Mouse (Mus musculus) lung, embryonic 16.5 days (tissue): ENCODE results near the gene Dock8. TPM values are rescaled to one million over a fixed set of nuclear protein-coding genes. Genes with fewer than 3 reads are reported as not detected.

Source experiments
- ATAC-seq: fragments of 200-750 bp; cut with Nextera tagmentation; 2 replicates; pipeline ENCODE4 v1.8.0; 2017; ENCODE audit warnings: low read depth, mild to moderate bottlenecking, moderate library complexity
- H3K27ac ChIP-seq: fragments of 300-500 bp; sonication (generic); 2 replicates; pipeline ENCODE4 v1.5.1; 2014; ENCODE audit warnings: mild to moderate bottlenecking, control low read depth, low read length
- H3K27me3 ChIP-seq: fragments of 300-500 bp; sonication (generic); 2 replicates; pipeline ENCODE4 v1.6.1; 2014; ENCODE audit warnings: low read depth, low read length, mixed read lengths; ENCODE audit not compliant: control insufficient read depth, insufficient read depth
- H3K36me3 ChIP-seq: fragments of 300-500 bp; sonication (generic); 2 replicates; pipeline ENCODE4 v1.6.1; 2014; ENCODE audit warnings: low read length; ENCODE audit not compliant: control insufficient read depth, insufficient read depth
- H3K4me1 ChIP-seq: fragments of 300-500 bp; sonication (generic); replicated peaks from 2 replicates; pipeline ENCODE4 v1.6.1; 2014; ENCODE audit warnings: low read length, mixed read lengths; ENCODE audit not compliant: control insufficient read depth, insufficient read depth
- H3K4me2 ChIP-seq: fragments of 300-500 bp; sonication (generic); 2 replicates; pipeline ENCODE4 v1.6.1; 2014; ENCODE audit warnings: low read depth, low read length, control low read depth
- H3K4me3 ChIP-seq: fragments of 300-500 bp; sonication (generic); 2 replicates; pipeline ENCODE4 v1.5.1; 2014; ENCODE audit warnings: mild to moderate bottlenecking, low read length, control low read depth
- H3K9ac ChIP-seq: fragments of 300-500 bp; sonication (generic); 2 replicates; pipeline ENCODE4 v1.6.1; 2014; ENCODE audit warnings: low read length, control low read depth
- H3K9me3 ChIP-seq: fragments of 300-500 bp; sonication (generic); 2 replicates; pipeline ENCODE4 v1.6.1; 2016; ENCODE audit warnings: low read length; ENCODE audit not compliant: control insufficient read depth
- WGBS: fragments of 180-500 bp; shearing (Covaris S2); extraction: QIAGEN DNeasy Blood & Tissue Kit; methylation state at CpG from one replicate; pipeline ENCODE4 v1.1.7; 2014; 5-methylcytosine and 5-hydroxymethylcytosine counted together
- polyA plus RNA-seq: library from polyadenylated mRNA; unstranded; fragments of >200 nt; fragmentation: Nextera tagmentation; extraction: Ambion mirVana; gene quantifications from 2 replicates; pipeline ENCODE4 v1.2.1, GENCODE M21; 2015

The Dock8 gene
- polyA plus RNA-seq, 1 experiment from 2014 or later, result 3.9 TPM

- Histone ChIP-seq H3K4me1 (no peaks in the 10 kb centered on the region), H3K4me3 (no peak overlapping the region), H3K9me3 (no peaks in the 10 kb centered on the region), H3K9ac (no peak overlapping the region), H3K36me3 (no peaks in the 10 kb centered on the region), H3K27ac (no peak overlapping the region), H3K27me3 (no peaks in the 10 kb centered on the region), H3K4me2 (no peak overlapping the region)
- ATAC-seq, result no peak
- WGBS, result 44% methylated on average over 17 of the region's 17 CpGs
Observed at GRCm38 (mm10) chr19:25144110-25145028, 145.0 kb downstream of the Dock8 start.

GRCm38 (mm10) chr19:25145116-25145515, 145.8 kb downstream of the Dock8 start:
- H3K9ac ChIP-seq, result no peak overlapping the region
- WGBS, result 74% methylated on average over 5 of the region's 5 CpGs
- ATAC-seq, result no peak
- no peak overlapping the region for H3K27ac ChIP-seq
- no peaks in the 10 kb centered on the region for H3K9me3 ChIP-seq
- no peaks in the 10 kb centered on the region for H3K27me3 ChIP-seq
- no peak overlapping the region for H3K4me3 ChIP-seq
- H3K4me1 ChIP-seq, result no peaks in the 10 kb centered on the region
- no peak overlapping the region for H3K4me2 ChIP-seq
- H3K36me3 ChIP-seq, result no peaks in the 10 kb centered on the region

- H3K36me3 ChIP-seq, result no peaks in the 10 kb centered on the region
- ATAC-seq, result no peak
- no peak overlapping the region for H3K4me3 ChIP-seq
- no peaks in the 10 kb centered on the region for H3K4me1 ChIP-seq
- H3K27me3 ChIP-seq, result no peaks in the 10 kb centered on the region
- no peak overlapping the region for H3K9ac ChIP-seq
- WGBS, result 65% methylated on average over 4 of the region's 4 CpGs
- no peaks in the 10 kb centered on the region for H3K9me3 ChIP-seq
- H3K4me2 ChIP-seq, result no peak overlapping the region
- H3K27ac ChIP-seq, result no peak overlapping the region
Observed at GRCm38 (mm10) chr19:25146122-25146521, 146.8 kb downstream of the Dock8 start.

DNA sequence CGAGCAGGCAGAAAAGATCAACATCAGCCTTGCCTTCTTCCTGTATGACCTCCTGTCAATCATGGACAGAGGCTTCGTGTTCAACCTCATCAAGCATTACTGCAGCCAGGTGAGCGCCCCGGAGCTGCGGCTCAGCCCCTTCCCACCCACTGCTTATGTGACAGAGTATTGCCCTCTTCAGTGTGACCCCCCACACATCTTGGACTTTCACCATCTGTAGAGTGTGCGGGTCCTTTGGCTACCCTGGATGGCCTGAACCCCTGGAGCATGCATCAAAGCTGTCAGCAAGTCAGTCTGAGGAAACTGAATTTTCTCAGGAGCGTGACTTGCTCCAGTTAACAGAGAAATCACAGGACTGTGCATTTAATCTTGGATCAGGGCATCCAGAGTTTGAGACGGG, 150.5 kb downstream of the Dock8 start:
- no peaks in the 10 kb centered on the region for H3K27me3 ChIP-seq
- no peak overlapping the region for H3K9ac ChIP-seq
- no peaks in the 10 kb centered on the region for H3K9me3 ChIP-seq
- WGBS, result 49% methylated on average over 8 of the region's 8 CpGs
- no peaks in the 10 kb centered on the region for H3K36me3 ChIP-seq
- no peak overlapping the region for H3K4me2 ChIP-seq
- no peak for ATAC-seq
- no peak overlapping the region for H3K4me3 ChIP-seq
- H3K27ac ChIP-seq, result no peak overlapping the region
- H3K4me1 ChIP-seq, result no peaks in the 10 kb centered on the region

DNA sequence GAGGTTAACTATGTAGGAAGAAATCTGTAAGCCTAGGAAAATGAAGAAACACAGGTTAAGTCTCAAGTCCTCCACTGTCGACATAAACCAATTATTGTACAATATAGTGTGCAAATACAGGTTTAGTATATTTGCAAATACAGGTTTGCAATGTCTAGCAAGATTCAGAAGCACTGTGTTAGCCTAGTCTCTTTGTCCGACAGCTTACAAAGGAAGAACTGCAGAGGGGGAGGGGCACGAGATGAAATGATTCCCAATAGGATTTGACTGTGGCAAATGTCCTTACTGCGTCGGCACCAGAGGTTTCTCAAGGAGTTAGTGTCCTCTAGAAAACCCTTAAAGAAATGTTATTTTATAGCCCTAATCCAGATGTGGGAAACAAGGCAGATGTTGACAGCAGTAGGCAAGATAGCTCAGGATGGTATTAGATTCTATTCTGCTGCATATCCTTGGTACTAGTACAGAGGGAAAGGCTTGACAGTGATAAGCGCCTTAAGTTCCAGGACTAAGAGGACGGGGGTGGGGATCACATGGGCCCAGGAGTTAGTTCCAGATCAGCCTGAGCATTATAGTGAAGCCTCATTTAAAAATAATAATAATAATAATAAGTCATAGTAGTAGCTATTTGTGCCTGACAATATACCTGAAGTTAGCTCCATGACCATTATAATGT, 155.3 kb downstream of the Dock8 start:
- no peak overlapping the region for H3K4me3 ChIP-seq
- no peaks in the 10 kb centered on the region for H3K9me3 ChIP-seq
- H3K9ac ChIP-seq, result no peak overlapping the region
- 78% methylated on average over 7 of the region's 7 CpGs for WGBS
- H3K27me3 ChIP-seq, result no peaks in the 10 kb centered on the region
- H3K4me2 ChIP-seq, result no peak overlapping the region
- no peaks in the 10 kb centered on the region for H3K4me1 ChIP-seq
- no peaks in the 10 kb centered on the region for H3K36me3 ChIP-seq
- H3K27ac ChIP-seq, result no peak overlapping the region
- no peak for ATAC-seq

- ATAC-seq, result no peak
- Histone ChIP-seq H3K9me3 (no peaks in the 10 kb centered on the region), H3K27ac (no peak overlapping the region), H3K4me1 (no peaks in the 10 kb centered on the region), H3K9ac (no peak overlapping the region), H3K4me3 (no peak overlapping the region), H3K4me2 (no peak overlapping the region), H3K27me3 (no peaks in the 10 kb centered on the region), H3K36me3 (no peaks in the 10 kb centered on the region)
- 77% methylated on average over 7 of the region's 7 CpGs for WGBS
Observed at GRCm38 (mm10) chr19:25155250-25155649, 155.9 kb downstream of the Dock8 start.

GRCm38 (mm10) chr19:25155709-25156108, 156.4 kb downstream of the Dock8 start:
- no peaks in the 10 kb centered on the region for H3K27me3 ChIP-seq
- H3K9ac ChIP-seq, result no peak overlapping the region
- no peak for ATAC-seq
- no peak overlapping the region for H3K4me3 ChIP-seq
- no peaks in the 10 kb centered on the region for H3K4me1 ChIP-seq
- no peaks in the 10 kb centered on the region for H3K9me3 ChIP-seq
- 74% methylated on average over 11 of the region's 11 CpGs for WGBS
- no peak overlapping the region for H3K27ac ChIP-seq
- H3K36me3 ChIP-seq, result no peaks in the 10 kb centered on the region
- H3K4me2 ChIP-seq, result no peak overlapping the region

DNA sequence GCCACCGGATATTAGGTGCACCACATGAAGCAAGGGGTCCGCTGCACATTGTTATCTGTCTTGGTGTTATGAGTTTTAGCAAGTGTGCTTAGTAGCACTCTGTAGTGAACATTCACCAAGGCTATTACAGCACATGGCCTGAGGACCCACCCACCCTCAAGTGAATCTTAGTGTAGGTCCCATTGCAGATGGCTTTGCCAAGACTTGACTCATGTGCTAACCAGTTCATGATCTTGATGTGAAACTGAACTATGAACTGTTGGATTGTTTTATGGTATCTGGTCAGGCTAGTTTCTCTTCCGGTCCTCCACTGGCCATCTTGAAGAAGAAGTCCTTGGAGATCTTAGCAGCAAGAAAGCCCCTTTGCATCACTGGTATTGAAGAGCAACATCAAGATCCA, 162.9 kb downstream of the Dock8 start:
- Histone ChIP-seq H3K27me3 (no peaks in the 10 kb centered on the region), H3K9ac (no peak overlapping the region), H3K4me2 (no peak overlapping the region), H3K27ac (no peak overlapping the region), H3K4me1 (no peaks in the 10 kb centered on the region), H3K9me3 (no peaks in the 10 kb centered on the region), H3K36me3 (no peaks in the 10 kb centered on the region), H3K4me3 (no peak overlapping the region)
- 86% methylated on average over 3 of the region's 3 CpGs for WGBS
- no peak for ATAC-seq

GRCm38 (mm10) chr19:25163426-25163825, 164.1 kb downstream of the Dock8 start:
- Histone ChIP-seq H3K27me3 (no peaks in the 10 kb centered on the region), H3K27ac (no peak overlapping the region), H3K4me1 (no peaks in the 10 kb centered on the region), H3K4me3 (no peak overlapping the region), H3K9me3 (no peaks in the 10 kb centered on the region), H3K9ac (no peak overlapping the region), H3K4me2 (no peak overlapping the region), H3K36me3 (no peaks in the 10 kb centered on the region)
- ATAC-seq, result no peak
- WGBS, result 80% methylated on average over 12 of the region's 12 CpGs
